Mouse (Mus musculus): ENCODE results near the gene Naa80.
"Not testable (repeated sequence)": the region's sequence is repeated elsewhere in the genome, so short reads cannot be mapped to it uniquely, and the experiment has no call there.

Naa80 gene

DNA sequence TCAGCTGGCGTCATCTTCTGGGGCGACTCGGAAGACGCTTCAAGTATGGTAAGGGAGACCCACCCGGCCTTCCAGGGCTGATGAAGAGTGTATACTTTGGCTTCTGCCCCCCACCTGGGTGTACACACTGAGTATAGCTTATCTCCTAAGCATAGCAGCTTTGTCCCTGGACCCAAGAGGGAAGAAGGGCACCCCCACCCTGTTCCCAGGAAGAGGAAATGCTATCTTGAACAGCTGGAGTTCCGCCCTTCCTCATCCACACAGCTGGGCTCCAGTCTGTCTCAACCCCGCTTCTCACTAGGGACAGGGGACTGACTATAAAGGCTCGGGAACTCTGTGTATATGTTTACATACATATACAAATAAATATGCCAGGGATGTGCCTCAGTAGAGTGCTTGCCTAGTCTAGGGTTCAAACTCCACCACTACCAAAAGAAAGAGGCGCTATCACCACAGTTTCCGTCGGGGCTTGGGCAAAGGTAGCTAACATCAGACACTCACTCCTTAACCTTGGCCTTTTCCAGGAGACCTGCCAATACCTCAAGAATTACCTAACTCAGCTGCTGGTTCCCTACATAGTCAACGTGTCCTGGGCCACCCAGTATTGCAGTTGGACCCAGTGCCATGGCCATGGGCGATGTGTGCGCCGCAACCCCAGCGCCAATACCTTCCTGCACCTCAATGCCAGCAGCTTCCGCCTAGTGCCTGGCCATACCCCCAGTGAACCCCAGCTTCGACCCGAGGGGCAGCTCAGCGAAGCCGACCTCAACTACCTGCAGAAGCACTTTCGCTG is 7.0 kb upstream of the Naa80 start:
- no peak for ATAC-seq (ENCODE audit: insufficient number of reproducible peaks, low FRiP score, low TSS enrichment)

DNA sequence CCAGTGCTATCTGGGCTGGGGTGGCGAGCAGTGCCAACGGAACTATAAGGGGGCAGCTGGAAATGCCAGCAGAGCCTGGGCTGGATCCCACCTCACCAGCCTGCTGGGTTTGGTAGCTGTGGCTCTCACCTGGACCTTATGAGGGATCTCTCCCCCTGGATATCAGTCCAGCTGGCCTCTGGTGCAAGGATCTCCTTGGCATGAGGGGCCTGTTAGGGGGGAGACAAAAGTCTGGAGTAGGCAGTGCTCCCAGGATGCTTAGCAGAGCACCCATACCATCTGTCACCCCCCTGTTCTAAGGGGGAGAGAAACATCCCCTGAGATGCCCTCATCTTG is 6.4 kb upstream of the Naa80 start:
- ATAC-seq (ENCODE audit: insufficient number of reproducible peaks, low FRiP score, low TSS enrichment) = no peak

DNA sequence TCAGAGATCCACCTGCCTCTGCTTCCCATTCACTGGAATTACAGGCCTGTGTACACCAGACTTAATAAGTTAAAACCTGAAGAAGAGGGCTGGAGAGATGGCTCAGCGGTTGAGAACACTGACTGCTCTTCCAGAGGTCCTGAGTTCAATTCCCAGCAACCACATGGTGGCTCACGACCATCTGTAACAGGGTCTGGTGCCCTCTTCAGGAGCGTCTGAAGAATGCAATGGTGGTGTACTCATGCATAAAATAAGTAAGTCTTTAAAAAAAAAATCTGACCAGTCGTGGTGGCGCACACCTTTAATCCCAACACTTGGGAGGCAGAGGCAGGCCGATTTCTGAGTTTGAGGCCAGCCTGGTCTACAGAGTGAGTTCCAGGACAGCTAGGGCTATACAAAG is 4.9 kb upstream of the Naa80 start:
- not testable (repeated sequence) for ATAC-seq (ENCODE audit: insufficient number of reproducible peaks, low FRiP score, low TSS enrichment)

DNA sequence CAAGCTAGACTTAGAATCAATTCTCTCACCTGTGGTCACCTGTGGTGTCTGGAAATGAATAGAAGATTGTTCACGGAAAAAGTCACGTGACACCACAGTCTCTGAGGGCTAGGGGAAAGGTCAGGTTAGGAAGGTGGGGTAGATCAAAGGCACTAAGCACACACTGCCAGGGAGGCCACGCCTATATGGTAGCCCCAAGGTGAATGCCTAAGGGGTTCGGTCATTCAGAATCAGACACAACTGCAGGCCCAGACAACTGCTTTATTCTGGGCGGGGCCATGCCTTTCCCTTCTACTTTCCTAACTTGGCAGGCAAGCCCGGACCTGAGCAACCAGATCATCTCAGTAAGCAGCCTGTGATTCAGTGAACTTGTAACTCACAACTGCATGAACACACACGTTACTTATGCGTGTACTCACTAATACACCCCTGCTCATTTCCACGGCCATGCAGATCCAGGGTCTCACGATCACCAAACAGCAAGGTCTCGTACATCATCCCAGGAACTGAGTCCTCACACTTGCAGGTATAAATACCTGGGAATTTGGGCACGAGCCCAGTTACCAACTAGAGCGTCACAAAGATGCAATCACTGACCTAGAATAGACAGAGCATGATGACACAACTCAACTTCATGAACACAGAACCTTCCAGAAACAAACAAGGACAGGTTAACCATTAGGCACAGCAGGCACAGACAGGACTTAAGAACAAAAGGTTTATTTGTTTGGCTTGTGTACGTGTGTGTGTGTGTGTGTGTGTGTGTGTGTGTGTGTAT is 2.9 kb upstream of the Naa80 start:
- ATAC-seq (ENCODE audit: insufficient number of reproducible peaks, low FRiP score, low TSS enrichment) = no peak

DNA sequence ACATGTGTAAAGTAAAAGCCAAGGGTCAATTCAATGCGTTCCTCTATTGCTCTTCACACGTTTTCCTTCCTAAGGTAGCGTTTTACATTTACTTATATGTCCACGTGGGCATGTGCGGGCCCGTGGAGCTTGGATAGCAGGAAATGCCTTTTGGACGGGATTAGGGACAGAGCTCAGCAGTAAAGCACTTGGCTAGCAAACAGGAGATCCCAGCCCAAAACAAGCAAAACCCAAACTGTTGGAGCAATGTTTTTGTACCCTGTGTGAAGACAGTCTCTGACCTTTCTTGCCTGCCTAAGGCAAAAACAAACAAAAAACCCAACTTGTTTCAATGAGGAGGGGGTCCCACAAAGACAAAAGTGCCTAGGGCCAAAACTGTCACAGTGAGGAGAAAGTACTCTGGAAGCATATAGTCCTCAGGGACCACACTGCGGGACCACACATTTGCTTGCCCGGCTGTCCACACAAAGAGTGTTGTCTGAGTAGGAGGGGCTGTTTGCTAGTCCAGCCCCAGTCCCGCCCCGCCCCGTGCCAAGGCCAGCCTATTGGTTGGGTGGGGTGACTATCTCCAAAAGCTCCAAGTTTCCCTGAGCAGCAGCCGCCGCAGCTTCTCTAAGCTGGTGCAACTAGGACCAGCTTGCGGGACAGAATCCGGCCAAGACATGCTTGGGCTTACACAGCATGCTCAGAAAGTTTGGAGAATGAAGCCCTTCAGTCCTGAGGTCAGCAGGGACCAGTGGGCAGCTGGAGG is 2.2 kb upstream of the Naa80 start, which contains the start of gene Hyal1:
Hyal1 (plus strand) TSS at position 571 of the 751 bp plus-strand sequence.
- no peak for ATAC-seq (ENCODE audit: insufficient number of reproducible peaks, low FRiP score, low TSS enrichment)

DNA sequence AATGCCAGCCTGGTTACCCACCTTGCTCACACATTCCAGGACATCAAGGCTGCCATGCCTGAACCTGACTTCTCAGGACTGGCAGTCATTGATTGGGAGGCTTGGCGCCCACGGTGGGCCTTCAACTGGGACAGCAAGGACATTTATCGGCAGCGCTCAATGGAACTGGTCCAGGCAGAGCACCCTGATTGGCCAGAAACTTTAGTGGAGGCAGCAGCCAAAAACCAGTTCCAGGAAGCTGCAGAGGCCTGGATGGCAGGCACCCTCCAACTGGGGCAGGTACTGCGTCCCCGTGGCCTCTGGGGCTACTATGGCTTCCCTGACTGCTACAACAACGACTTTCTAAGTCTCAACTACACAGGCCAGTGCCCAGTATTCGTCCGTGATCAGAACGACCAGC is 816 bp upstream of the Naa80 start:
- ATAC-seq (ENCODE audit: insufficient number of reproducible peaks, low FRiP score, low TSS enrichment) = no peak

DNA sequence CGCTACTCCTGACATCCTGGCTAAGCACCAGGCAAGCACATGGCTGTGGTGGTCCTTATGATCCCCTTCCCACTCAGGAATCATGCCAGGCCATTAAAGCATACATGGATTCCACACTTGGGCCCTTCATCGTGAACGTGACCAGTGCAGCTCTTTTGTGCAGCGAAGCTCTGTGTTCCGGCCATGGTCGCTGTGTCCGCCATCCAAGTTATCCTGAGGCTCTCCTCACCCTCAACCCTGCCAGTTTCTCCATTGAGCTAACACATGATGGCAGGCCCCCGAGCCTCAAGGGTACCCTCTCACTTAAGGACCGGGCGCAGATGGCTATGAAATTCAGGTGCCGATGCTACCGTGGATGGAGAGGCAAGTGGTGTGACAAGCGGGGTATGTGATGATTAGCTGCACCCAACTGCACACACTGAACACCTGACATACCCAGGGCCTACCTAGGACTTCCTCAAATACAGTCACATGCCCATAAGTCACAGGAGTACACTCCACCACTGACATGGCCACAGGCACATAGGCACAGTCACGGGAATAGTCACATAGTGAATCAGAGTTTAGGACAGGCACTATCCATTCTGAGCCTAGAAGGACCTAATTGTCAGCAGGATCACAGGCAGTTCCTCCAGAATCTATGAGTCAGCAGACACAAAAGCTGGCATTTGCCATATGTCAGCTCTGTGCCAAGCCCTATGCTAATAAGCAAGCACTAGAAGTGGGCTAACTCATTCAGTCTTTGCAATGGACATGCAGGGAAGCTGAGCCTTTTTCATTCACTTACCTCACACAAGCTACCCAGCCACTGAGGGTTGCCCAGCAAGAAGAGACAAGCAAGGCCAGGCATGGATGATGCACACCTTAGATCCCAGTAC is 575 bp downstream of the Naa80 start:
- no peak for ATAC-seq (ENCODE audit: insufficient number of reproducible peaks, low FRiP score, low TSS enrichment)

DNA sequence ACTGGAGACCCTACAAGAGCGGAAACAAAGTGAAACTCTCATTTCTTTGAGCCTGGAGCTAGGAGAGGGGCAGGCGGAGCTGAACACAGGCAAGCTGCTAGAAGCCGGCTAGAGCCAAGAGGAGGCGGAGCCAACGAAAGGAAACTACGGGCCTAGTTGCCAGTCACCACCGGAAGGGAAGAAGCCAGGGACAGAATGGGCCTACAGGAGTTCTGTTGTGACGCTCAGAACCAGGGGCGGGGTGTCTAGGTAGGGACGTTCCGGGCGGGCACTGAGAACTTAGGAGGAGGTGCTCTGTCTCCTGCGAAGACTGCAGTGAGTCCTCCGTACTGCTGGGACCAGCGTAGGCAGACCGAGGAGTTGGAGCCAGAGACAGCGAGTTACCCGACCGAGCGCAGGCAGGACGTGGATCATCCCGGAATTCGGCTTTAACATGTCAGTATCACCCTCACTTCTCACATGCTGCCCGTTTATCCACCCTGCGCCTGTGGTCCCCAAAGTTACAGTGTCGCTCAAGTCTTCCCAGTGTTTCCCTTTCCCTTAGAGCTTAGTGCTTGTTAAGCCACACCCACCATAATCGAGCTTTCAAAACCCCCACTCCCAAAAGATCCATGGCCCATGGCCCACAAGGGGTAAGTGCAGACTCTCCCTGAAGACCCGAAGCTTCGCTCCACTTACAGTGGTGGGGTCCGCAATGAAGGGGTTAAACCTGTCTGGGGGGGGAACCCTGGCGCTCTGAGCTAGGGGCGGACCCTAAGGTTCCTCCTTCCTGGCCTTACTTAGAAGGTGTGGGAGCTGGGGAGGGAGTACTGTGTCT is 2.0 kb downstream of the Naa80 start, which contains the start of gene Hyal3:
Hyal3 (plus strand) TSS at position 318 of the 817 bp plus-strand sequence.
- peak; percentile 68 for ATAC-seq (ENCODE audit: insufficient number of reproducible peaks, low FRiP score, low TSS enrichment)

DNA sequence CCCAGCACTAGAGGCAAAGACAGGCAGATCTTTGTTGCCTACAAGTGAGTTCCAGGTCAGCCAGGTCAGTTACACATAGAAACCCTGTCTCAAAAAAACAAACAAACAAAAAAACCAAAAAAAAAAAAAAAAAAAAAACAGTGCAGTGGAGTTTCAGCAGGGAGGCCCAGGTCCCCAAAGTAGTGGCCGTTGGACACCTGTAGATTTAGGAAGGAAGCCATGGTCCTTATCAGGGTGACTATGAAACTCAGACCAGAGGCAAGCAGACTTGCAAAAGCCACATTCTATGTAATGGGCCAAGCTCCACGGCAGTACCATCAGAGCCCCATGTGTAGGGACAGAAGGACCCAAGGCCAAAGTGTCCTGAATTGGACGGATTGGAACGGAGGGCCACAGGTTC is 2.9 kb downstream of the Naa80 start:
- no peak for ATAC-seq (ENCODE audit: insufficient number of reproducible peaks, low FRiP score, low TSS enrichment)

DNA sequence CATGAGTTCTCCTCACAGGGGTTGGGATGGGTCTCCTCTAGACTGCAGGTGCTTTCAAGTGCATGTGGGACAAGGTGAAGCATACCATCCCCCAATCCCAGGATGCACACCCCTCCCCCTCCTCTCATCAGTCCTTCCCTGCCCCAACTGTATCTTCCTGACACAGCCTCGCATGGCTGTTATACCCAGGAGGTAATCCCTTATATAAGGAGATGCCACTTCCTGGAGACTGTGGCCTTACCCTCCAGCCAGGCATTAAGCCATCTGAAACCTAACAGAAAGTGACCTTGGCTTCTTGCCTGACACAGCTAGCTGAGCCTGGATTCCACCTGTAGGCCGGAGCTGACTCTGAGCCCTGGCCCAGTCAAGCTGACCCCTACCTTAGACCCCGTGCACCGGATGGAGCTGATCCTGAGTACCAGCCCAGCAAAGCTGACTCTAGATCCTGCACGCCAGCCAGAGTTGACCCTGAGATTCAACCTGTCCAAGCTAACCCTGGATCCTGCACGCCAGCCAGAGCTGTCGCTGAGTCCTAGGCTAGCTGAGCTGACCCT is 3.9 kb downstream of the Naa80 start:
- ATAC-seq (ENCODE audit: insufficient number of reproducible peaks, low FRiP score, low TSS enrichment) = no peak

DNA sequence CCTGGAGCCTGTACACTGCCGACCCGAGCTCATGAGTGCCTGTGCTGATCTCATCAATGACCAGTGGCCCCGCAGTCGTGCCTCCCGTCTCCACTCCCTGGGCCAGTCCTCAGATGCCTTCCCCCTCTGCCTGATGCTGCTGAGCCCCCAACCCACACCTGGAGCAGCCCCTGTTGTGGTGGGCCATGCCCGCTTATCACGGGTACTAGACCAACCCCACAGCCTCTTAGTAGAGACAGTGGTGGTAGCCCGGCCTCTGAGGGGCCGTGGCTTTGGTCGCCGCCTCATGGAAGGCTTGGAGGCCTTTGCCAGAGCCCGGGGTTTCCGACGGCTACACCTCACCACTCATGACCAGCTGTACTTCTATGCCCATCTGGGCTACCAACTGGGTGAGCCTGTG is 4.5 kb downstream of the Naa80 start:
- ATAC-seq (ENCODE audit: insufficient number of reproducible peaks, low FRiP score, low TSS enrichment) = no peak

DNA sequence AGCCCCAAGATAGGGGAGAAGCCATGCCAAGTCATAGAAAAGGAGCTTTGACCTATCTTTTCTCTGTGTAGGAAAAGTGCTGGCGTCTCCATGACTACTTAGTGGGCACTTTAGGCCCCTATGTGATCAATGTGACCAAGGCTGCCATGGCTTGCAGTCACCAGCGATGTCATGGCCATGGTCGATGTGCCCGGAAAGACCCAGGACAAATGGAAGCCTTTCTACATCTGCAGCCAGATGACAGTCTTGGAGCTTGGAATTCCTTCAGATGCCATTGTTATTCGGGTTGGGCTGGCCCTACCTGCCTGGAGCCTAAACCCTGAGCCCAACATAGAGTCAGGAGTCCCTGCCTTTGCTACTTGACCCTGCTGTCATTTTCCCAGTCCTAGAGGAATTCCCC is 7.8 kb downstream of the Naa80 start:
- no peak for ATAC-seq (ENCODE audit: insufficient number of reproducible peaks, low FRiP score, low TSS enrichment)

DNA sequence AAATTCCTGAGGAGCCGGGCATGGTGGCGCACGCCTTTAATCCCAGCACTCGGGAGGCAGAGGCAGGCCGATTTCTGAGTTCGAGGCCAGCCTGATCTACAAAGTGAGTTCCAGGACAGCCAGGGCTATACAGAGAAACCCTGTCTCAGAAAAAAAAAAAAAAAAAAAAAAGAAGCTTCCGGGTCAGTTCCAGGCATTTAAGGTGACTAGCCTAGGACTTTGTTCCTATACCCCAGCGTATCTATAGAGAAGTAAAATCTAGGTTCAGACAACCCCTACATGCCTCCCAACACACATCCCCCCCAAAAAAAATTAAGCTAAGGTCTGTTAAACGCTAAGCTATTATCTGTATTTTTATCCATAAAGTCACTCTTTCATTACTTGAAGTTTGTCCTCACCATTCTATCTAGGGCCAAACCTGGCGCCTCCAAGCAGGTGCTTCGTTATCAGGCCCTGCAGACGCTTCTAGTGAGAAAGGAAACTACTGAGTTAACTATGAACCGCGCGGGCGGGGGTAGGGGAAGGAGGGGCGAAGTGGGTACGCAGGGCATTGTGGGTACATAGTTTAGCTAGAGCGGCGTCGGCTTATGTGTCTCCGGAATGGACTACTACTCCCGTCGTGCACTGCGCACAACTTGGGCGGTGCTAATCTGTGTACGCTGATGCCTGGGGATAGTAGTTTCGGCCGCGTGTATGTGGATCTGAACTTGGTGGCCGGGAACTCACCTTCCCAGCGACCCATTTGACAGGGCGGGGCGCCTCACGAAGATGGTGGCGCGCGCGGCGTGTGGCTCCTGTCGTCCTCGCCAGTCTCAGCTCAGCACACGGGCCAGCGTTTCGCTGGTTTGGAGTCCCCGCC is 8.5 kb downstream of the Naa80 start, which contains the start of gene Ifrd2:
Ifrd2 (plus strand) TSS at position 669 of the 859 bp plus-strand sequence.
- peak; percentile 92 for ATAC-seq (ENCODE audit: insufficient number of reproducible peaks, low FRiP score, low TSS enrichment)

DNA sequence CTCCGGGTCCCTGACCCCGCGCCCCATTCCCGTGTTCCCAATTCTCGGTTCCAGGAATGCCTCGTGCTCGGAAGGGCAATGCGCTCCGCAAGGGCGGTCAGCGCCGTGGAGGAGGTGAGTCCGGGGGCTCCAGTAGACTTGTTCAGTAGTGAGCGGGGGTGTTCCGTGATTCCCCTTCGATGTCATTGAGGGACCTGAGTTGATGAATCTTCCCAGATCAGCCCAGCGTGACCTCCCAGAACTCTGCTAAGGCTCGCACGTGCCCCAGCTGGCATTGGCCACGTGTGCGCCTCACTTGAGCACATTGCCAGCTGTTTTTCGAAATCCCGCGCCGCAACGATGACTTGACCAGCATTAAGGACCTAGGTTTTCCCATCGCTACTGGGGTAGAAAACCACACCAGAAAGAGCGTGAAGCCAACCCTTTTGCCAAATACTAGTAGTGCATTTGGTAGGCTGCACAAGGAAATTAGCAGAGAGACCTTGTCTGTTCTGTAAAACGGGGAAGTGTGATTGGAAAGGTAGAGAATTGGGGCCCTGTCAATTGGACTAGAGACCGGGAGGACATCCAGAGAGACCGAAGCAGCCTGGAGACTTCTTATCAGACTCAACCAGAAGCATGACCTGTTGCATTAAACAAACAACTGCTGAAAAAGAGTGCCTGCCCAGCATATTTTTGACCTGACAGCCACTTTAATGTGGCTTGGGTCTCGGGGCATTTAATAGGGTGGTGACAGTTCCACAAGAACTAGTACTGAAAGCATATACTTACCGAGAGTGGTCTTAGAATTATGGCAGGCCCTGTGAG is 9.3 kb downstream of the Naa80 start:
- no peak for ATAC-seq (ENCODE audit: insufficient number of reproducible peaks, low FRiP score, low TSS enrichment)

DNA sequence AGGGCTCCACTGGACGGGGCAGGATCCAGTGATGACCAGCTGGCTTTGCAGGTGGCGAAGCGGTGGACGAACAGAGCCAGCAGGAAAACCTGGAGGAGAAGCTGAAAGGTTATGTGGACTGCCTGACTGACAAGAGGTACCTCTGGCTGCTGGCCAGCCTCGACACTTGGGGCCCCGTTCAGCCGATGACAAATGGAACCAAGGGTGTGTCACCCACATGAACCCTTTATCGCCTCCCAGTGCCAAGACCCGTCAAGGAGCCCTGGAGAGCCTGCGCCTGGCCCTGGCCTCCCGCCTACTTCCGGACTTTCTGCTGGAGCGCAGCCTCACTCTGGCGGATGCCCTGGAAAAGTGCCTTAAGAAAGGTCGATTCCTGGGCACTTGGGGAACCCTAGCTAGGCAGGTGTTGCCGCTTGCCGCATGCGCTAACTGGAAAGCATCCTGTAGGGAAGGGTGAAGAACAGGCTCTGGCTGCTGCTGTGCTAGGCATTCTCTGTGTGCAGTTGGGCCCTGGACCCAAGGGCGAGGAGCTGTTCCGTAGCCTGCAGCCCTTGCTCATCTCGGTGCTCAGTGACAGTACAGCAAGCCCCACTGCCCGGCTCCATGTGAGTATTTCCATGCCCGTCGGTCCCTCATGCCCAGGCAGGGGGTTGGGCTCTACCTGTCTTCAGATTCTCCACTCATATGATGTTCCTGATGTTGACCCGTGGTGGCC is 11.5 kb downstream of the Naa80 start:
- ATAC-seq (ENCODE audit: insufficient number of reproducible peaks, low FRiP score, low TSS enrichment) = no peak

DNA sequence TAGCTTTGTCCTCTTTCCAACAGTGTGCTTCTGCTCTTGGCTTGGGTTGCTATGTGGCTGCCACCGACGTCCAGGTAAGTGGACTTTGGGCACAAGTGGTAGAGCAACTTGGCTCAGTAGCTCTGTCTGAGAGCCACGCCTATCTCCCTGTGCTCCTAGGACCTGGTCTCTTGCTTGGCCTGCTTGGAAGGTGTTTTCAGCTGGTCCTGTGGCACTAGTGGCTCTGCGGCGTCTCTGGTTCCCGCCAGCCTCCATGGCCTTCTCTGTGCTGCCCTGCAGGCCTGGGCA is 12.0 kb downstream of the Naa80 start:
- no peak for ATAC-seq (ENCODE audit: insufficient number of reproducible peaks, low FRiP score, low TSS enrichment)
